Mouse (Mus musculus): Measurements from ENCODE around the gene Ezh2.

DNA sequence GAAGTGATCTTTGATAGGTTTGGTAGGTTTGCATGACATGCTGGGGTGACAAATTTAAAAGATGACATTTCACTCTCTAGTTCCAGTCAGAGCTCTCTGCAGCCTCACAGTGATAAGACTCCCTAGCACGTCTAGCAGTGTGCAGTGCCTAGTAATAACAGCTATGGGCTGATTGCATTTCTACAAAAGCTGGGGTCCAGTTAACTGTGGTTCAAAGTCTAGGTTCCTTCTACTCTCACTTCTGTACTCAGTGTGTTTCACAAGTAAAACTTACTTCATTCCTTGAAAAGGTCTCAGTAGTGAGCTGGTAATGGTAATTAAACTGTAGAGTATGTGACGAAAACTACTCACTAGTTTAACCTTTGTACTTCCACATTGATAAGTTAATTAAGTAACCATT, 75.1 kb downstream of the Ezh2 start:
- TF ChIP-seq CTCF (IDR thresholded peaks at IDR 0.05; ENCODE audit: control insufficient read depth, insufficient read depth, low read length) (no peak), POLR2A (IDR thresholded peaks at IDR 0.05; ENCODE audit: borderline replicate concordance, control insufficient read depth, low read depth, low read length) (no peak)

Data from bone marrow, adult 2 months (tissue).